Mouse (Mus musculus) spleen, adult 2 months (tissue): ENCODE data around the gene Agmat.

Experiments used
- CTCF ChIP-seq: fragments of 200-500 bp; IDR thresholded peaks from 2 replicates; pipeline ENCODE4 v1.5.1; 2011; ENCODE audit warnings: mild to moderate bottlenecking, inconsistent platforms; ENCODE audit not compliant: insufficient read depth, insufficient read length, insufficient replicate concordance; ENCODE audit errors: extremely low read depth
- POLR2A ChIP-seq: fragments of 200-500 bp; IDR thresholded peaks from 2 replicates; pipeline ENCODE4 v1.6.1; 2011; ENCODE audit warnings: low read depth, low read length, inconsistent platforms

GRCm38 (mm10) chr4:141746578-141747346, at the start of gene Agmat:
- TF ChIP-seq POLR2A (no peak), CTCF (no peak)
